Mouse (Mus musculus): Measurements from ENCODE around the gene Fam171a2.

Fam171a2 gene

DNA sequence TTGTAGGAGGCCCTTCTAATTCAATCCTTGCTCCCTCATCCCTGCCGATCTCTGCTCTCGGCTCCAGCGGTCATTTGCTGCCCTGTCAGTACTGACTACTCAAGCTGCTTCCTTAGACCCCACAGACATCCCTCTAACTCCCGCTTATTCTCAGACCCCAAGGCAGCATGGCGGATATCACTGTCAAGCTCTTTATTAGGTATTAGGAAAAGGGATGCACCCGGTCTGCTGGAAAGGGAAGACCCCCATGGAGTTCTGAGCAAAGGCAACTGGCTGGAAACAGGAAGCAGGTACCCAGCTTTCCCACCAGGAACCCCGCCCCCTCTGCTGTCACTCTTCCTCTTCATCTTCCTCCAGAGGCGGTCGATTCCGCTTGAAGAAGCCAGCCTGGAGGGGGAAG, 5.6 kb upstream of the Fam171a2 start:
- no peak for DNase-seq (ENCODE audit: low spot score)

DNA sequence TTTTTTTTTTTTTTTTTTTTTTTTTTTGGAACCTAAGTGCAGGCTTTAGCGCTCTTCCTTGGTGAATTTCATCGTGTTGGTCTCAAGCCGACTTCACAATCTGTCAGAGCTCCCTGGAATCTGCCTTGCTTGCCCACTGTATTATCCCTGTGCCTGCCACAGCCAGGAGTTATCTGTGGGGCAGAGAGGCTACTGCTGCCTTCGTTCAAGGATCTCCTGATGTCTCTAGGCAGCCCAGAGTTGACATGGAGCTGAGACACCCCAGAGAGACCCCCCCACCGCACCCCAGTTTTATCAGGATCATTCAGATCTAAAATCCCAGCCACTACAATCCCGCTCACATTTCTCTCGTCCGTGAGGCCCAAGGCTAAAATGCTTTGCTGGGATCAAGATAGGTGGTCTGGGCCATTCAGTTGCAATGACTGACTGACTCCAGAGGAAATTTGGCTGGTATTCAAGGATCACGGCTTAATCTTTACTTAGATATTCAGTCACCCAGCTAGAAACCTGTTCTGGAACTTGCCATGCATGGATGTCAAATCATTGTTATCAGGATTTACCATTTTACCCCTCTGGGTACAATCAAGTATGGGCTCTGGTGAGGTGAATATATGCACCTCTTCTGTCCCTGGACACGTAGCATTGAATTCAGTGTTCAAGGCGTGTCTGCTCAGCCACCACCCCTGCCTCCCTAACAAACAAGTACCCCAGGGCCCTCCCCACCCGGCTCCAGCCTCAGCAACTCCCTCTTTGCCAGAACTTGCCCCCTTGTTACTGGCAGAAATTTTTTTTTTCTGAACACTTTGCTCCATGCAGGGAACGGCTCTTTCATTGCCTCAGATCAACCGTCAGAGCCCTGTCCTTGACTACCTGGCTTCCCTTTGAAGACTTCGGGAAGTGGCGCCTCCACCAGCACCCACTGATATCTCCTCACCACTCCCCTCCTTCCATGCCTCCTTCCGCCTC, 1.8 kb upstream of the Fam171a2 start:
- DNase-seq (ENCODE audit: low spot score), result no peak

DNA sequence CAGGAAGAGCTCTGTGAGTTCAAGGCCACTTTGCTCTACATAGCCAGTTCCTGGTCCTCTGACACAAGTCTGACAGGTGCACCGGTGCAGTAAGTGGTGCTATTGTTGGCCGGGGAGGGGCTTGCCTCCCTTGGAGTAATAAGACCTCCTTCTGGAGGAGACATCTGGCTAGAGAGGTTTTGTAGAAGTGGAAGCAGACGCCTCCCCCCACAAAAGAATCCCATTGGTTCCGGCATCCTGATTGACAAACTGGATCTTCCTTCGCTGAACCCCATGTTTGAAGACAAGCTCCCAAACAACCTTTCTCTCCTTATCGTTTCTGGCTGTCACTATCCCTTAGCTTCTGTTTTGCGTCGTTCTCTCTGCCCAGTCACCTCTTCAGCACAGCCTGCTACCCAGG, 845 bp upstream of the Fam171a2 start:
- DNase-seq (ENCODE audit: low spot score), result no peak

DNA sequence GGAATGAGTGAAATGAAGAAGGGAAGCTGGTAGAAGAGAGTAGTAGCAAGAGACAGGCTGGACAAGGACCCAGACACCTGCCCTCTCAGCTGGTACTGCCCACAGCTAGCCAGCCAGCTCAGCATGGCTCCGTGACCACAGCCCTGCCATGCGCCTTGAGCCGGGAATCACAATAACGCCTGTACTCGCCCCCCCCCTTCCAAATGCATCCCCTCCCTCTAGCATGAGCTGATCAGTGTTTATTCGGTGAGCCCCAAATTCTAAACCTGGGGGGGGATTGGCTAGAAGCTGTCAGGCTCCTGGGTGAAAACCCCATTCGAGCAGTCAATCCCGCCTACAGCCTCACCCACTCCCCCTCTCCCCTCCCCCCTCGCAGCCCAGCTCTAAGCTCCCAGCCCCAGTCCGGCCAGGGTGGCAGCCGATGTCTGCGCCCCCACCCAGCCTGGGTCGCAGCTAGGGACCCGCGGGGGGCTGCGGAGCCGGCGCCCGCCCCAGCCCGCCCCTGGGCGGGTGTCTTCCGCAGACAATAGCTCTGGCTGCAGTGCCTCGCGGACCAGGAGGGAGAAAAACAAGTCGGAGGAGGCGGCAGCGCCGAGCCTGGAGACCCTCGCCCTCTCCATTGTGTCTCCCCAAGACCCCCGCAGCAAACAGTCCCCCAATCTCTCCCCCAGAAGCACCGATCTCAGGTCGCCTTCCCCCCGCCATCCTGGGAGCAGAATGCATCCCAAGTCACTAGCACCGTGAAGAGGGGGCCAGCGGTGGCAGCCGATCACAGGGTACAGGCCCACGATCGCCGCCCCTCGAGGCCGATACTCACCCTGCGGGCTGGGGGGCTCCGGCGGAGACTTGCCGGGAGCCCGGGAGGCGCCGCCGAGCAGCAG, 661 bp downstream of the Fam171a2 start:
- DNase-seq (ENCODE audit: low spot score), result no peak

GRCm38 (mm10) chr11:102445891-102446361, 1.6 kb downstream of the Fam171a2 start:
- DNase-seq (ENCODE audit: low spot score), result no peak

- no peak for DNase-seq (ENCODE audit: low spot score)
Observed at GRCm38 (mm10) chr11:102445264-102445890, 2.1 kb downstream of the Fam171a2 start.

- DNase-seq (ENCODE audit: low spot score), result no peak
Observed at GRCm38 (mm10) chr11:102444781-102445180, 2.7 kb downstream of the Fam171a2 start.

- DNase-seq (ENCODE audit: low spot score), result no peak
Observed at GRCm38 (mm10) chr11:102444321-102444720, 3.2 kb downstream of the Fam171a2 start.

DNA sequence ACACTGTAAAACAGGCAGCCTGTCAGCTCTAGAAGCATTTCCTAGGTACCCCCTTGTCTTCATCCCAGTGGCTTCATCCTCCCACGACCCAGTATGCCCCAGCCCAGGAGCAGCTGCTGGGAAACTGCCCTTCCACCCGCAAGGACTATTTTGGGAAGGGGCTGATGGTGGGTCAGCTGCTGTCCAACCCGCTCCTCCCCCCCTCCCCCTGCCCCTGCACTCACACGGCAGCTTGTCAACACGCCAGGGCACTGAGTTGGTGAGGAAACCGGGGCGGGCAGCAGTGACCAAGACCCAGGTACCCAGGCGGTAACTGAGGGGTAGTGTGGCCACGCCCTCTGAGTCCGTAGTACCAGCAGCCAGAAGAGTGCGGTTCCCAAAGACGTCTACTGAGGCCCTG, 3.7 kb downstream of the Fam171a2 start:
- no peak for DNase-seq (ENCODE audit: low spot score)

- DNase-seq (ENCODE audit: low spot score), result no peak
Observed at GRCm38 (mm10) chr11:102442089-102442488, 5.4 kb downstream of the Fam171a2 start.

- no peak for DNase-seq (ENCODE audit: low spot score)
Observed at GRCm38 (mm10) chr11:102441434-102441833, 6.0 kb downstream of the Fam171a2 start.

GRCm38 (mm10) chr11:102440255-102440654, 7.2 kb downstream of the Fam171a2 start:
- no peak for DNase-seq (ENCODE audit: low spot score)

- no peak for DNase-seq (ENCODE audit: low spot score)
Observed at GRCm38 (mm10) chr11:102439093-102440082, 8.1 kb downstream of the Fam171a2 start.

GRCm38 (mm10) chr11:102438212-102439092, 9.0 kb downstream of the Fam171a2 start:
- DNase-seq (ENCODE audit: low spot score), result peak; percentile 34

DNA sequence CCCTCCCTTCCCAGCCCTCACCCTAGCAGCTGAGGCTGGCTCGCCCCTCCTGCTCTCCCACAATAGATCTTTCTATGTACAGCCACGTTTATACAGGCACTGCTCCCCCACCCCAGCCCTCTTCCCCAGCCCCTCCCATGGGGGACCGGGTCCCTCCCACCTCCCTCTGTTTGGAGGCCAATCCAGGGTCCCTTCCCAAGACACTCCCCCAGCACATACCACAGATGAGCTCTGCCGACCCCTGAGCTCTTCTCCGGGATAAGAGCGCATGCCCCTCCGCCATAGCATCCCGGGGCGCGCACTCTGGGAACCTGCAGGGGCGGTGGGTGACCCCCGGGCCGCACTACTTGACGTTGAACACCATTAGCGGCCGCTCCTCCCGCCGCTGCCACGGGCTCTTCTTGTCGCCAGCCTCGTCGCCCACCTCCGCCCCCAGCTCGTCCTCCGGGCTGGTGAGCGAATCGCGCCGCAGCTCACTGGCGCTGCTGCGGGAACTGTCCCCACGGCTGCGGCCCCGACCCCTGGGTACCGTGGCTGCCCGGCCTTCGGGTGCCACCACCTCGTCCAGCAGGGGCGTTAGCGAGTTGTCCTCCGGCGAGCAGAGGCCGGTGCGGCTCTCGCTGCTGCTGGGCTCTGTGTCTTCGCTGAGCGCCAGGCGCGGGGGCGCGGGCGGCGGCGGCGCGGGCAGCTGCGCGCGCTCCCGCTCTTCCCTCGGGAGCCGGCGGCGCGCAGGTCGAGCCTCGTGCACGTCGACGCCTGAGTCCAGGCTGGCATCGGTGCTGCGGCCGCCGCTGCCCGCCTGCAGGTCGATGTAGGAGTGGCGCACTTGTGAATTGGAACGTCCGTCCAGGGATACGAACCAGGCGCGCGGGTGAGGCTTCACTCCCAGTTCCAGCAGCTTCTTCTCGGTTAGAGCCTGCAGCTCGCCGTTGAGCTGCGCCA, 10.1 kb downstream of the Fam171a2 start:
- no peak for DNase-seq (ENCODE audit: low spot score)

DNA sequence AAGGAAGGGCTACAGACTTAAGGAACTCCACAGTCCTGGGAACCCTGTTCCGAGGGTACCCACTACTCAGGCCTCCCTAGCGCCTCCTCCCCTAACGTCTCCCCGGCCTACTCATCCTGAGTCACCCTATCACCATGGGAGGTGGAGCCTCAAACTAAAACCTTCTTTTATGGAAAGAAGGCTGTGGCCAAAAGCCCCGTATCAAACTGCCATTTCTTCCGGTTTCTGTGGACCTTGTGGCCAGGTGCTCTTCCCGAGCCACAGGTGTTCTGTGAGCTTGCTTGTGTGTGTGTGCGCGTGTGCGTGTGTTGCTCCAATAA, 11.1 kb downstream of the Fam171a2 start:
- DNase-seq (ENCODE audit: low spot score), result no peak

- no peak for DNase-seq (ENCODE audit: low spot score)
Observed at GRCm38 (mm10) chr11:102435754-102436470, 11.6 kb downstream of the Fam171a2 start.

All from T-cell, adult 2 months (primary cell).